Mouse (Mus musculus) layer of hippocampus, postnatal 10 days (tissue): ENCODE data around the gene Cxadr. TPM values are rescaled to one million over a fixed set of nuclear protein-coding genes. Genes with fewer than 3 reads are reported as not detected.

Experiments
- DNase-seq, 2 experiments: peaks; one replicate each; pipeline ENCODE4 v3.0.0; 2021; ENCODE audit warnings: low spot score in 2 of 2
- total RNA-seq, 2 experiments: library from RNA; stranded (reverse); gene quantifications; 2 replicates each; pipeline ENCODE4 v1.2.3; 2021

Cxadr gene
- total RNA-seq, 2 experiments from 2014 or later = 158 to 175 TPM

GRCm38 (mm10) chr16:78305606-78306100 lies 4.4 kb downstream of the Cxadr start:
- no peak for DNase-seq

DNA sequence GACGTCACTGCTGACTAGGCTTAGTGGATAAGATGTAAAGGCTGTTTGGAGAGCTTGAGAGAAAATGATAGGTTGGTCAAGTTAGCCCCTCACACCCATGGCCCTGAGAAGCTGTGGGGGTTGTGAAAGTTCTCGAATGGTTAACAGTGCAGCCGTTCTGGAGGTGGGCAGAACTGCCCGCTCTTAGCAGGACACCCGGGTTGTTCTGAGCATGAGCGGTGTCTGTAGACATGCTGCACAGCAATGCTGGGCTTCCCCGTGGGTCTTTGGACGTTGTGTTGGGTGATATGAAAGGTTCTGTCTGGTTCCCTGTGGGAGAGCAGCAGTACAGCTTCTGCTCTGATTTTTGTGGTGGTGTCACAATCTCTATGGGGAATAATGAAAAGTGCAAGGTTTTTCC lies 5.3 kb downstream of the Cxadr start:
- no peak for DNase-seq

- DNase-seq = no peak
Observed at GRCm38 (mm10) chr16:78307476-78308192, 6.3 kb downstream of the Cxadr start.

GRCm38 (mm10) chr16:78309258-78309657 lies 8.0 kb downstream of the Cxadr start:
- no peak for DNase-seq

DNA sequence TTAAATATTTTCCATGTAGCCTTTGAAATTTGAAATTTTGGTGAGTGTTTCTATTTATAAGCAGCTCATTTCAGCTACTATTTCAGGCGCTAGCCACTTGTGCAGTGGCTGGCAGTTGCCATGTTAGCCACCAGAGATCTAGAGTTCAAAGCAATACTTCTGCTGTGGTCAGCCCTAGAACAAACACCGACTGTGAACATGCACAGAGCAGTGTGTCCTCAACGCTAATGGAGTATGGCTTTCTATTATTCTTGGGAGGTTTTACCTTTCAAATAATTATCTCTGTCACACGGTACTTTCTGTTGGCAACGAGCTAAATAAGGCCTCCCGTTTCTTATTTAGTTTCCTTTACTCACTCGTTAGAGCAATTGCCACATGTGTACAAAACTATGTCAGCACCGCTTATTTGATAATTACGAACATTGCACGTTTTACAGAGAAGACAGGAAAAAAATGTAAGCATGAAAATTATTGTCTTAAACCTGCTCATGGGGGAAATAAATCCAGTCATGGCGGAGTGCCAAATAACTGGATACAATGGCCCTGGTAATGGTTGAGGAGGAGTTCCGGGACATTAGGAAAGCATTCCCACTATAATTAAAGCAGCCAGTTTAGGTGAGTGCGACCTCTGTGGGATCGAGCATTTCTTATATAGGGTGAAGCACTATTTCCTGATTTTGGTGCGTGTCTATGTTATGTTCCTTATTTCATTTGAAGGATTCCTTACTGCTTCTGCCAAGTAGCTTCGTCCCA lies 12.0 kb downstream of the Cxadr start:
- no peak for DNase-seq

- DNase-seq = no peak
Observed at GRCm38 (mm10) chr16:78314026-78314425, 12.7 kb downstream of the Cxadr start.

DNA sequence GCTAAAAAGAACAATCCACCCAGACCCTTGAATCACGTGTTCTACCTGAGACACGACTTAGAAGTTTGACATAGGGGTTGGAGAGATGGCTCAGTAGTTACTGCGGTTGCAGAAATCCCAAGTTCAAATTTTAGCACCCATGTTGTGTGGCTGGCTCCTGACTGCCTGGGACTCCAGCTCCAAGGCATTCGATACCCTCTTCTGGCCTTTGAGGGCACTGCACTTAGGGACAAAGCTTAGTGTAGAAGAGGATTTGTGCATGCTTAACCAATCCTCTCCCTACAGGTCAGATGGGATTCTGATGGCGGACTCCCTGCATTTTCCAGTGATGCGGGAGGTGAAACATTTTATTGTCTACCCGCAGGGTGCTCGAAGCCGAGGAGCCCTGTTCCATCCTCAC lies 15.6 kb downstream of the Cxadr start:
- peak; percentile 71 to 76 for DNase-seq

- no peak for DNase-seq
Observed at GRCm38 (mm10) chr16:78317960-78318359, 16.7 kb downstream of the Cxadr start.

- DNase-seq = no peak
Observed at GRCm38 (mm10) chr16:78319711-78320110, 18.4 kb downstream of the Cxadr start.

DNA sequence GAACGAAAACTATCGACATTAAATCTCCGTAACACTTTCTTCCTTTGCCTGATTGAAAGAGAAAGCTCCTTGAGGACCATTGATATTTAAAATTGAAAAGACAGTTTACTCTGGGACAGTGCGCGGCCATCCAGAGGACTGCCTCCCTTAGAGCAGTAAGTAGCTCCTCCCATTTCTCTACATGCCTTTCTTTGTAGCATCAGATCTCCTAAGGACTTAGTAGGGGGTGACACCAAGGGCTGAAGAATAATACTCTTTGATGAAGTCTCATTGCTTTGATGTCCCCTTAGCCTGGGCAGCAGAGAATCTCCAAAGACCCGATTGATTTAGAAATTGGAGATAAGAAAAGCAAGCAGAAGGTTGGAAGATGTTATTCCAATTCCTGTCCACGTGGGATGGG lies 20.3 kb downstream of the Cxadr start:
- no peak for DNase-seq

GRCm38 (mm10) chr16:78322140-78322539 lies 20.9 kb downstream of the Cxadr start:
- DNase-seq = no peak

- no peak for DNase-seq
Observed at GRCm38 (mm10) chr16:78325972-78326848, 24.9 kb downstream of the Cxadr start.

- no peak for DNase-seq
Observed at GRCm38 (mm10) chr16:78327562-78327961, 26.3 kb downstream of the Cxadr start.

- DNase-seq = no peak
Observed at GRCm38 (mm10) chr16:78327999-78328398, 26.7 kb downstream of the Cxadr start.

DNA sequence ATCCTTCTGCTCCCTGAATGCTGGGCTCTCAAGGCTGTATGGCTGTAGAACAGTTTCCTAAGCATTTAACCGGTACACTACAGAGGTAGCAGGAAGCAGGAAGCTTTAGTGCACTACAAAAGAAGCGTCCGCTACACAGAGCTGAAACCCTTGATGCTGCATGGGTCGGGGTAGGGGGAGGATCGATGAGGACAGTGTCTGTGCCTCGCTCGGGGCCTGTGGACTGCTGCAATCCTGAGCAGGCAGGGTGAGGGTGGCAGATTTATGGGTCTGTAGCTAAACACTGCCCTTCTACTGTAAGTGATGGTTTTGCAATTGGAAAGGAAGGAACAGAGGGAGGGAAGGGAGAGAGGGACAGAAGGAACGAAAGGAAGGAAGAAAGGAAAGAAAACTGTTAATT lies 35.9 kb downstream of the Cxadr start:
- no peak for DNase-seq

- no peak for DNase-seq
Observed at GRCm38 (mm10) chr16:78341356-78341755, 40.1 kb downstream of the Cxadr start.

DNA sequence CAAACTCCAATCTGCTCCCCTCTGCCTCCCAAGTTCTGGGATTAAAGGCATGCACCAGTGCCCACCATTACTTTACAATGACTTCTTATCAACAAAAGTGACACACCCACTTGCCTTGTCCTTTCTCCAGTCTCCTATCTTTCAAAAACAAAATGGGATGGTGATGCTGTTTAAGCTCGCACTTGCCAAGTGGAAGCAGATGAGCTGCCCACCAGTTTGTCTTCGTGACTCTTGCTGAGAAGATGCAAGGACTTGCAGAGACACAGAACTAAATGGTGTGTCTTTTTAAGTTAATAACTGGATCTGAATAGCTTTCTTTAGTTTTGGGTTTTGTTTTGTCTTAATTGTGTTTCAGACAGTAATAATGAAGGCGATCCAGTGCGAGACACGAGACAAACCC lies 41.5 kb downstream of the Cxadr start:
- DNase-seq = no peak

DNA sequence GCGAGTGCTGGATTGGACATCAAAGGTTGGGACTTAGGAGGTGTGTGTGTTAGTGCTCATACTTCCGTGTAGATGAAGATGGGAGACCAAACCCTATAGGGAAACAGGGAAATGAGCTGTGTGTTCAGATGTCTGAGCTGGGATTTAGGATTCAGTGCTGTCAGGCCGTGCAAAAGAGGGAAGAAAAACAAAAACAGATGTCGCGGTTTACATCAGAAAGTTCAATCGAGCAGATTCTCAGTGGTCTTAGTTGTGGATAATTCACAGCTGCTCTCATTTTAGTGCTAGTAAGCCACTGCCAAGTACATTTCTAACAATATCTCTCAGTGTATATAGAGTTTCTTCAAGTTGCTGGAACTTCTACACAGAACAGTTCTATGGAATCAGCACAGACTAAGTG lies 42.5 kb downstream of the Cxadr start:
- no peak for DNase-seq

GRCm38 (mm10) chr16:78346662-78347327 lies 45.5 kb downstream of the Cxadr start:
- DNase-seq = no peak

- DNase-seq = no peak
Observed at GRCm38 (mm10) chr16:78347328-78347926, 46.1 kb downstream of the Cxadr start.

DNA sequence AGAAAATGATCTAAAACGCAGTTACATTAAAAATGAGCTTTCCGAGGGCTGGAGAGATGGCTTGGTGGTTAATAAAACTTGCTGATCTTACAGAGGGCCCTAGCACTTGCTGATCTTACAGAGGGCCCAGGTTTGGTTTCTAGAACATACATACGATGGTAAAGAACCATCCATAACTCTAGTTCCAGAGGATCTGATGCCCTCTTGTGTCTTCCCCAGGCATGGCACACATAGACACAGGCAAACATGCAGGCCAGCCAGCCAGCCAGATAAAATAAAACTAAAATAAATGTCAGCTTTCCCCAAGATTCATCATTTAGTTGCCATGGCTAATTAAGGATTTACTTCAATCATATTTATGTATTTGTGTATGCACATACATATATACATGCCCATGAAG lies 56.5 kb downstream of the Cxadr start:
- no peak for DNase-seq
